Mouse (Mus musculus) hindbrain, embryonic 16.5 days (tissue): ENCODE data around the gene Rpl39. TPM values are rescaled to one million over a fixed set of nuclear protein-coding genes. Genes with fewer than 3 reads are reported as not detected.
"Not testable (repeated sequence)": the region's sequence is repeated elsewhere in the genome, so short reads cannot be mapped to it uniquely, and the experiment has no call there.

Experiments
- ATAC-seq: fragments of 200-750 bp; cut with Nextera tagmentation; 2 replicates; pipeline ENCODE4 v1.8.0; 2017; ENCODE audit warnings: moderate TSS enrichment, moderate library complexity
- H3K27ac ChIP-seq: fragments of 300-500 bp; sonication (generic); 2 replicates; pipeline ENCODE4 v1.5.1; 2014; ENCODE audit warnings: low read depth, mild to moderate bottlenecking, control low read depth, low read length, moderate library complexity
- H3K27me3 ChIP-seq: fragments of 300-500 bp; sonication (generic); replicated peaks from 2 replicates; pipeline ENCODE4 v1.6.1; 2014; ENCODE audit warnings: low read length; ENCODE audit not compliant: control insufficient read depth, insufficient read depth
- H3K36me3 ChIP-seq: fragments of 300-500 bp; sonication (generic); 2 replicates; pipeline ENCODE4 v1.6.1; 2014; ENCODE audit warnings: mild to moderate bottlenecking, low read length, moderate library complexity, mixed read lengths; ENCODE audit not compliant: control insufficient read depth, insufficient read depth
- H3K4me1 ChIP-seq: fragments of 300-500 bp; sonication (generic); 2 replicates; pipeline ENCODE4 v1.6.1; 2014; ENCODE audit warnings: low read depth, low read length; ENCODE audit not compliant: control insufficient read depth, insufficient read depth
- H3K4me2 ChIP-seq: fragments of 300-500 bp; sonication (generic); 2 replicates; pipeline ENCODE4 v1.6.1; 2014; ENCODE audit warnings: mild to moderate bottlenecking, low read length, control low read depth, moderate library complexity
- H3K4me3 ChIP-seq: fragments of 300-500 bp; sonication (generic); 2 replicates; pipeline ENCODE4 v1.5.1; 2014; ENCODE audit warnings: mild to moderate bottlenecking, low read length, control low read depth, moderate library complexity
- H3K9ac ChIP-seq: fragments of 300-500 bp; sonication (generic); 2 replicates; pipeline ENCODE4 v1.6.1; 2014; ENCODE audit warnings: low read depth, mild to moderate bottlenecking, control low read depth, low read length, moderate library complexity
- H3K9me3 ChIP-seq: fragments of 300-500 bp; sonication (generic); 2 replicates; pipeline ENCODE4 v1.6.1; 2014; ENCODE audit warnings: mild to moderate bottlenecking, low read length, moderate library complexity; ENCODE audit not compliant: control insufficient read depth
- WGBS: fragments of 180-500 bp; shearing (Covaris S2); extraction: QIAGEN DNeasy Blood & Tissue Kit; methylation state at CpG from one replicate; pipeline ENCODE4 v1.1.7; 2014; 5-methylcytosine and 5-hydroxymethylcytosine counted together
- polyA plus RNA-seq: library from polyadenylated mRNA; unstranded; fragments of >200 nt; fragmentation: Nextera tagmentation; extraction: Ambion mirVana; gene quantifications from 2 replicates; pipeline ENCODE4 v1.2.1, GENCODE M21; 2015

Rpl39 gene
- polyA plus RNA-seq, 1 experiment from 2014 or later, result 236 TPM

DNA sequence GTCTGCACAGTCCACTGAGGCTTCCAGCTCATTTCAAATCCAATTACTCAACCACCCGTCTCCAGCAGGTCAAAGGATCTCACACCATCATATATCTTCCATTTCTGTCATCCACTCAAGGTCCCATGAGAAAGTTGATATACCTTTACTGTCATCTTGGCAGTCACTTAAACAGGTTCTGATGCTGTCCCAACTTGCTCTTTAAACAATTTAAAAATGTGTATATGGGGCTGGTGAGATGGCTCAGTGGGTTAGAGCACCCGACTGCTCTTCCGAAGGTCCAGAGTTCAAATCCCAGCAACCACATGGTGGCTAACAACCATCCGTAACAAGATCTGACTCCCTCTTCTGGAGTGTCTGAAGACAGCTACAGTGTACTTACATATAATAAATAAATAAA lies 4.9 kb downstream of the Rpl39 start:
- H3K4me2 ChIP-seq, H3K4me3 ChIP-seq, H3K27me3 ChIP-seq, H3K9ac ChIP-seq, H3K27ac ChIP-seq, H3K9me3 ChIP-seq, H3K4me1 ChIP-seq, H3K36me3 ChIP-seq, ATAC-seq: not testable (repeated sequence)
- WGBS, result 69% methylated on average over 3 of the region's 4 CpGs

DNA sequence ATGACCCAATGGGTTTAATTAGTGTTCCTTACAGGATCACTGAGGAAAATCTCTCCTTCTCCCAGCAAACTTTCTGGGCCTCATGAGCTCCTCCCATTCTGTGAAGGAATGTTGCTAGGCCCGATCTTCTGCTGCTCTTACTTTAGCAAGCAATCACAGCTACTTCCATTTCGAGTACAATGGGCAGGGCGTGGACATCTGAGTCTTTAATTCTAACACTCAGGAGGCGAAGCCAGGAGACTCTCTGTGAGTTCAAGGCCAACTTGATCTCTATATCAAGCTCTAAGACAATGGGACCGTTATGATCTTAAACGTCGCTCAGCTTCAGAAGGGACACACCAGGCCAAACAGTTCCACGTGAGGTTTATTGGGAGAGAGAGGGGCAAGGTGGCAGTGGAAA lies 8.6 kb downstream of the Rpl39 start:
- Histone ChIP-seq H3K9me3 (no peaks in the 10 kb centered on the region), H3K4me3 (no peak overlapping the region), H3K9ac (no peak overlapping the region), H3K27me3 (no peaks in the 10 kb centered on the region), H3K4me2 (no peak overlapping the region), H3K27ac (no peak overlapping the region), H3K4me1 (no peaks in the 10 kb centered on the region), H3K36me3 (no peaks in the 10 kb centered on the region)
- no peak for ATAC-seq
- WGBS, result 84% methylated on average over 8 of the region's 8 CpGs

DNA sequence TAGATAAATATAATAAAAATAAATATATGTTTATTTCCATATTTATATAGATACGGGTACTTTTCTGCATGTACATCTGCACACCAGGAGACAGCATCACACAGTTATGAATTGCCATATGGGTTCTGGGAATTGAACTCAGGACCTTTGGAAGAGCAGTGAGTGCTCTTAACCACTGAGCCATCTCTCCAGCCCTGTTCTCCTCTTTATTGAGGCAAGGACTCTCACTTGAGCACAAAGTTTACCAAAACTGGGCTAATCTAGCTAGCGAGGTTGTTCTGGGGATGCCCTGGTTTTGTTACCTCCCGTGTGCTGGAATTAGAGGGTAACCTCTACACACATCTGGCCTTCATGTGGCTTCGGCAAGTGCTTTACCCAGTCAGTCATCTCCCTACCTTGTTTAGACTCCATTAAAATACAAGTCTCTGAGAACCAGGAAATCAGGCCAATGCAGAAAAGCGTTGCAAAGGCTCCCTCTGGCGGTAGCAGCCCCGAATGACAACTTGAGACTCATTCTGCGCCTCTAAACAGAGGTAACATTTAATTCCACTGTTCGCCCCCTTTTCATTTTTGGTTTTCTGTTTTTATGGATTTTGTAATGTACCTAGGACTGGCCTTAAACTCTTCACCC lies 10.8 kb downstream of the Rpl39 start:
- no peaks in the 10 kb centered on the region for H3K27me3 ChIP-seq

DNA sequence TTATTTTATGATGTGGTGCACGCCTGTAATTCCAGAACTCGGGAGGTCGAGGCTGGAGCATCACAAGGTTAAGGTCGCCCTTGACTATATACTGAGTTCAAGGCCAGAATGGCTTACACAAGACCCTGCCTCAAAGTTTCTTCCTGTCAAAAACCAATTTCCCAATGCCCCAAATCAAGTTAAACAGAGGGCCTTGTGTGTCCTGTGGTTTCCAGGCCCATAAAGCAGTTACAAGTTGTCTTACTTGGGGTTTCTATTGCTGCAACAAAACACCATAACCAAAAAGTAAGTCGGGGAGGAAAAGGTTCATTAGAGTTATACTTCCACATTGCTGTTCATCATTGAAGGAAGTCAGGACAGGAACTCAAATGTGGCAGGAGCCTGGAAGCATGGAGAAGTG lies 16.4 kb downstream of the Rpl39 start:
- Histone ChIP-seq H3K4me2 (no peak overlapping the region), H3K4me1 (no peaks in the 10 kb centered on the region), H3K27ac (no peak overlapping the region), H3K9me3 (no peaks in the 10 kb centered on the region), H3K9ac (no peak overlapping the region), H3K4me3 (no peak overlapping the region), H3K27me3 (no peaks in the 10 kb centered on the region), H3K36me3 (no peaks in the 10 kb centered on the region)
- ATAC-seq, result no peak
- WGBS, result 91% methylated on average over 5 of the region's 5 CpGs

More for the DNA sequence above, 10.8 kb downstream of the Rpl39 start:
- no peak overlapping the region for H3K27ac ChIP-seq
- H3K9me3 ChIP-seq, result no peaks in the 10 kb centered on the region
- no peaks in the 10 kb centered on the region for H3K4me1 ChIP-seq
- no peak overlapping the region; the same call in 1 of the 2 replicates for H3K9ac ChIP-seq
- ATAC-seq, result peak; percentile 64; the same call in 1 of the 2 replicates
- no peak overlapping the region for H3K4me2 ChIP-seq
- no peaks in the 10 kb centered on the region for H3K36me3 ChIP-seq
- WGBS, result 37% methylated on average over 9 of the region's 9 CpGs
- no peak overlapping the region for H3K4me3 ChIP-seq

DNA sequence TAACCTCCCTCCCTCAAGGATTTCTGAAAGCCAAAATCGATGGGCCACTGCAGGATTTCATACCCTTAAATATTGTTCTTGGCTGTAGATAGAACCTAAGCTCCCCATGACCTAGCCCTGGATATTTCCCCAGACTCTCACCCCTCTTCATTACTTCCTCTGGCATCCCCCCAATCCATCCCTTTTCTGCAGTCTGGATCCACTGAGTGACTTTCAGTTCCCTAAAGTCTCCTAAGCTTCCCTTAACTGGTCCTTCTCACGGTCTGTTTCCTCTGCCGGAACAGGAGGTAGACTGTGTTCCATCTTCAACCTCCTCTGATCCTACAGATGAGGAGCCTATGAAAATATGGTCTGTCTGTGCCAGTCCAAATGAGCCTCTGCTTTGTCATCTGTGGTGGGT lies 17.9 kb downstream of the Rpl39 start:
- Histone ChIP-seq H3K9ac (no peak overlapping the region), H3K36me3 (no peaks in the 10 kb centered on the region), H3K27me3 (no peaks in the 10 kb centered on the region), H3K4me1 (no peaks in the 10 kb centered on the region), H3K9me3 (no peaks in the 10 kb centered on the region), H3K27ac (no peak overlapping the region), H3K4me2 (no peak overlapping the region), H3K4me3 (no peak overlapping the region)
- 74% methylated on average over 3 of the region's 3 CpGs for WGBS
- no peak for ATAC-seq

DNA sequence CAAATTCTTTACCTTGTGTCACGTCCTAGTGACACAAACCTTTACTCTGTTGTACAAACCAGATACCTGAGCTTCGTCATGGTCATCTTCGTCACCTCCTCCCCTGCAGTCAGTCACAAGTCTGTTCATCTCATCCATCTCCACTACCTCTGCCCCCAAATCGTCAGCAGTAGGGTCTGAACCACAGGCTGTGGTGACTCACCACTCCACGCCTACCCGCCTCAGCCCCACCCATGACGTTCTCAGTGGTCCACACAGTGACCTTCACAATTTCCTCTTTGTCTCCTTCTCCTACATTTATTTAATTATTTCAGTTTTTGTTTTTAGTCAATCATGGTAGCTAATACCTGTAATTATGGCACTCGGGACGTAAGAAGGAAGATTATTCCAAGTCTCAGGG lies 21.3 kb downstream of the Rpl39 start:
- ATAC-seq, result no peak
- Histone ChIP-seq H3K4me1 (no peaks in the 10 kb centered on the region), H3K27ac (no peak overlapping the region), H3K9ac (no peak overlapping the region), H3K27me3 (no peaks in the 10 kb centered on the region), H3K4me3 (no peak overlapping the region), H3K4me2 (no peak overlapping the region), H3K36me3 (no peaks in the 10 kb centered on the region), H3K9me3 (no peaks in the 10 kb centered on the region)
- 82% methylated on average over 9 of the region's 9 CpGs for whole genome bisulfite sequencing

DNA sequence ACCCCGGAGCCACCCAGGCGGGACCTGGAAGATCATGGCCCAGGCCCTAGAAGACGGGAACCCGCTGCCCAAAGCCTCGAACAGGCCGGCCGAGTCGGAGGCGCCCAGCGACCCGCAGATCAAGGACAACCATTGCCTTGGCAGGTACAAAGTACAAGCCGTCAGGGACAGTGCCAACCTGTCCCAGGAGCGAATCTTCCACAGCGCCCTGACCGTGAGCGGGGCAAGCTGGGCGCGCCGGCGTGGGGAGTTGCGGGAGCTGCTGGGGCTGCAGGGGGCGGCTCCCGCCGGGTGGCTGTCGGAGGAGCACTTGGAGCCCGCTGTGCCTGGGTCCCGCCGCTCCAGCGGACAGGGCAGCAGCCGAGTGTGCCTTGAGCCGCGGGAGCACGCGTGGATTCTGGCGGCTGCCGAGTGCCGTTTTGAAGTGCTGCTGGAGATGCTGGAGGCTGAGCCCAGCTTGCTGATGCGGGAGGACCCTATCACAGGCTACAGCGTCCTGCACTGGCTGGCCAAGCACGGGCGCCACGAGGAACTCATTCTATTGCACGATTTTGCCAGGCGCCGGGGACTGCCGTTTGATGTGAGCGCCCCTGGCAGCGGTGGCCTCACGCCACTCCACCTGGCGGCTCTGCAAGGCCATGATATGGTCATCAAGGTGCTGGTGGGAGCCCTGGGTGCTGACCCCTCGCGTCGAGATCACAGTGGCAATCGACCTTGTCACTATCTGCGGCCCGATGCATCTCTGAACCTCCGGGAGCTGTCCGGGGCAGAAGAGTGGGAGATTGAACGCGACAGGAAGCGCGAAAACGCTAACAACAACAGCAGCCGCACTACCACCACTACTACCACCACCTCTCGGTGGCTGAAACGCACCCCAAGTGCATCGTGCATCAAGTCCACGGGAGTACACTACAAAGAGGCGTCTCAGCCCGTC lies 36.0 kb downstream of the Rpl39 start:
- WGBS, result 18% methylated on average over 65 of the region's 70 CpGs
- no peaks in the 10 kb centered on the region for H3K36me3 ChIP-seq
- peaks cover 4% of the 10 kb centered on the region for H3K4me1 ChIP-seq
- no peak overlapping the region for H3K27ac ChIP-seq
- peak overlapping the region; percentile 41 for H3K4me3 ChIP-seq
- peaks cover 7% of the 10 kb centered on the region for H3K27me3 ChIP-seq
- peak overlapping the region; percentile 43; the same call in 1 of the 2 replicates for H3K9ac ChIP-seq
- H3K4me2 ChIP-seq, result peak overlapping the region; percentile 77
- H3K9me3 ChIP-seq, result no peaks in the 10 kb centered on the region; the same call in 1 of the 2 replicates
- ATAC-seq, result peak; percentile 50; the same call in 1 of the 2 replicates

DNA sequence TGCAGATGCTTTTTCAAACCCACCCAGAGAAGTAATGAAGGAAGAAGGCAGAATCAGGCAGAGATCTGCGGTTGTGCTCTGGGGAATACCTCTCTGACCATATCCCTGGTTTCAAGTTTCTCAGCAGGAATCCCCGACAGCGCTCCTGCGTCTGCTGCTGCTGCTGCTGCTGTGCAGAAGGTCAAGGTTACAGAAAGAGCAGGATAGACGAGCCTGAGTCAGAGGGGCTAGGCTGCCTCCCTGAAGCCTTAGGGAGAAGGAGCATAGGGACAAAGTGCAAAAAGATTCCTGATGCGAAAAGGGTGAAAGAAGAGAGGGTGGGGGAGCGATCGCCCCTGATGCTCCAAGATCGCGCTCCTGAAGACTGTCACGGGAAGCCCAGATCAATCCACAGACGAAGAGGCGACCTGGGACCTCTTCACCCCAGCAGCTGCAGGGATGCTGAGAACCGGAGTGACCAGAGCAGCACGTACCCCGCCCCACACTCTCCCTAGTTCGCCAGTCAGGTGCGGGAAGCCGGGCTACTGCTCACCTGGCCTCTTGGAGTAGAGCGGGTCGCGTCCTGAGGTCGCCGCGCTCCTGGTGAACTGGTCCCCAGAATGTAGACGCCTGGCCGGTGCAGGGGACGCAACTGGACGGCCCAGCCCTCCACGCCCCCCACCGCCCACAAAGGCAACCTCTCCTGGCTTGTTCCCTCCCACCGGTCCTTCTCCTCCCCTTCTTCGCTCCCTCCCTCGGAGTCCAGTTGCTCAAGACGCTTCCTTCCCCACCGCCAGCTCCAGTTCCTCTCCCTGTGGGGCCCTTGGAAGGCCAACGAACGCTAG lies 36.9 kb downstream of the Rpl39 start, which contains the start of gene Sowahd:
TSS of gene Sowahd (plus strand) at position 780 of the 824 bp plus-strand sequence.
- Histone ChIP-seq H3K27me3 (peaks cover 4% of the 10 kb centered on the region), H3K27ac (no peak within 1 kb of the TSS), H3K9me3 (no peaks in the 10 kb centered on the region), H3K4me1 (peaks cover 4% of the 10 kb centered on the region), H3K36me3 (no peaks in the 10 kb centered on the region), H3K4me3 (peak within 1 kb of the TSS; percentile 41), H3K4me2 (peak within 1 kb of the TSS; percentile 77), H3K9ac (peak within 1 kb of the TSS; percentile 43; the same call in 1 of the 2 replicates)
- WGBS, result 16% methylated on average over 38 of the region's 38 CpGs
- ATAC-seq, result 0 out of 2 replicates have a peak, but pooled peaks have one; percentile 11
